In genomic region chr11:100576256-100576655, GRCm38 (mm10) we compare ENCODE assay signal across 10 mouse cellular contexts. TPM values are rescaled to one million over a fixed set of nuclear protein-coding genes. Genes with fewer than 3 reads are reported as not detected.
A peak's percentile ranks its signal among the peaks of the same experiment; 100 is the strongest.
DNase-seq lines count a peak whose midpoint lies in the region; ATAC-seq and TF ChIP-seq lines count a peak whose summit lies in the region.
"Had no signal": no experiment of that assay in that cellular context is flagged by ENCODE, and none has a peak within 500 bp of the region (broad histone marks: within the 10 kb centered on the region; RNA-seq: fewer than 3 reads in every experiment).

No protein-coding gene starts in this region.

- H3K4me3 ChIP-seq in heart, embryonic 11.5 days (ENCODE audit: low read depth, low read length): no peak overlapping the region
- H3K4me3 ChIP-seq in thymus, adult 2 months (ENCODE audit: control insufficient read depth, insufficient read depth, low read length): peak overlapping the region; percentile 63
- H3K4me3 ChIP-seq in limb, embryonic 14.5 days (replicated peaks; ENCODE audit: low read length): no peak overlapping the region
- H3K4me3 ChIP-seq in stomach, embryonic 16.5 days (replicated peaks; ENCODE audit: low read length): no peak overlapping the region

- no peak overlapping the region for H3K4me2 ChIP-seq in heart, embryonic 11.5 days
- H3K4me2 ChIP-seq in limb, embryonic 14.5 days (replicated peaks; ENCODE audit: low read depth, low read length, severe bottlenecking): no peak overlapping the region
- peak overlapping the region; percentile 14; the same call in 1 of the 2 replicates for H3K4me2 ChIP-seq in stomach, embryonic 16.5 days (ENCODE audit: low read depth, low read length)

- no peak overlapping the region for H3K27ac ChIP-seq in heart, embryonic 11.5 days (ENCODE audit: low read depth, low read length)
- peak overlapping the region; percentile 94 for H3K27ac ChIP-seq in thymus, adult 2 months (ENCODE audit: control insufficient read depth, insufficient read depth, low read length)
- H3K27ac ChIP-seq in limb, embryonic 14.5 days (replicated peaks; ENCODE audit: low read depth, low read length): peak overlapping the region; percentile 20; the same call in 1 of the 2 replicates
- H3K27ac ChIP-seq in stomach, embryonic 16.5 days (ENCODE audit: low read length): no peak overlapping the region

- DNase-seq in heart, adult 11 months: peak; percentile 87
- no peak for DNase-seq in thymus, adult 2 months
- no peak for DNase-seq in thymus, postnatal 0 days (ENCODE audit: low spot score)
- no peak for DNase-seq in limb, embryonic 14.5 days (ENCODE audit: low spot score)
- no peak for DNase-seq in cerebellum, adult 11-12 months
- no peak for DNase-seq in adrenal gland, adult 8-10 months
- DNase-seq: kidney, adult 8-10 months had no signal

- ATAC-seq in heart, embryonic 11.5 days (replicated peaks; ENCODE audit: insufficient number of reproducible peaks, low FRiP score, low TSS enrichment): no peak
- no peak for ATAC-seq in limb, embryonic 14.5 days (ENCODE audit: low FRiP score, low read depth)
- no peak for ATAC-seq in stomach, embryonic 16.5 days (ENCODE audit: insufficient read depth, low FRiP score)

- no peak for TF ChIP-seq CTCF in thymus, adult 2 months (IDR thresholded peaks at IDR 0.05; ENCODE audit: borderline replicate concordance, control insufficient read depth, extremely low read depth, insufficient read depth, low read length, poor library complexity)

- H3K27me3 ChIP-seq in heart, embryonic 11.5 days (ENCODE audit: control insufficient read depth, insufficient read depth, low read length): peaks cover 10% of the 10 kb centered on the region
- no peaks in the 10 kb centered on the region for H3K27me3 ChIP-seq in thymus, adult 2 months (ENCODE audit: control insufficient read depth, insufficient read depth, low read length)
- 0 out of 2 replicates have a peak, but pooled peaks cover under 1% of the 10 kb centered on the region for H3K27me3 ChIP-seq in limb, embryonic 14.5 days (ENCODE audit: control insufficient read depth, insufficient read depth, low read length)
- no peaks in the 10 kb centered on the region for H3K27me3 ChIP-seq in stomach, embryonic 16.5 days (ENCODE audit: control insufficient read depth, insufficient read depth, low read length)

- no peak overlapping the region for H3K9ac ChIP-seq in heart, embryonic 11.5 days (ENCODE audit: low read depth, low read length)
- H3K9ac ChIP-seq in limb, embryonic 14.5 days (ENCODE audit: low read depth, low read length, severe bottlenecking): no peak overlapping the region
- no peak overlapping the region for H3K9ac ChIP-seq in stomach, embryonic 16.5 days (ENCODE audit: low read length)
- H3K9ac ChIP-seq: heart, embryonic 12.5 days had no signal

- WGBS in heart, embryonic 11.5 days (ENCODE audit: insufficient replicate concordance): 55% methylated on average over 21 of the region's 21 CpGs
- 94% methylated on average over 21 of the region's 21 CpGs for WGBS in thymus, adult 2 months
- 66% methylated on average over 21 of the region's 21 CpGs for WGBS in limb, embryonic 14.5 days
- WGBS in stomach, embryonic 16.5 days: 66% methylated on average over 21 of the region's 21 CpGs

- TF ChIP-seq POLR2A in thymus, adult 2 months (IDR thresholded peaks at IDR 0.05; ENCODE audit: control insufficient read depth, extremely low read depth, insufficient read depth, low read length, poor library complexity): no peak
- no peak for TF ChIP-seq POLR2A in limb, embryonic 14.5 days (IDR thresholded peaks at IDR 0.05; ENCODE audit: borderline replicate concordance, extremely low read depth, insufficient read depth, insufficient read length)

- H3K4me1 ChIP-seq in heart, embryonic 11.5 days (ENCODE audit: control insufficient read depth, insufficient read depth, low read length): peaks cover 8% of the 10 kb centered on the region
- H3K4me1 ChIP-seq in thymus, adult 2 months (replicated peaks; ENCODE audit: control insufficient read depth, insufficient read depth, low read length): peaks cover 64% of the 10 kb centered on the region
- H3K4me1 ChIP-seq in limb, embryonic 14.5 days (ENCODE audit: control insufficient read depth, insufficient read depth, low read length): no peaks in the 10 kb centered on the region
- H3K4me1 ChIP-seq in stomach, embryonic 16.5 days (ENCODE audit: control insufficient read depth, insufficient read depth, low read length): peaks cover 4% of the 10 kb centered on the region; the same call in 1 of the 2 replicates

- H3K36me3 ChIP-seq in heart, embryonic 11.5 days (ENCODE audit: control insufficient read depth, insufficient read depth, low read length): peaks cover 14% of the 10 kb centered on the region
- peaks cover 25% of the 10 kb centered on the region for H3K36me3 ChIP-seq in thymus, adult 2 months (ENCODE audit: control insufficient read depth, insufficient read depth, low read length)
- peaks cover 29% of the 10 kb centered on the region for H3K36me3 ChIP-seq in limb, embryonic 14.5 days (ENCODE audit: control insufficient read depth, insufficient read depth, low read length)
- H3K36me3 ChIP-seq in stomach, embryonic 16.5 days (ENCODE audit: control insufficient read depth, insufficient read depth, low read length): peaks cover 14% of the 10 kb centered on the region; the same call in 1 of the 2 replicates

- no peaks in the 10 kb centered on the region for H3K9me3 ChIP-seq in heart, embryonic 11.5 days (replicated peaks; ENCODE audit: control insufficient read depth, low read length)
- no peaks in the 10 kb centered on the region for H3K9me3 ChIP-seq in limb, embryonic 14.5 days (ENCODE audit: control insufficient read depth, low read length)
- no peaks in the 10 kb centered on the region for H3K9me3 ChIP-seq in stomach, embryonic 16.5 days (replicated peaks; ENCODE audit: control insufficient read depth, low read length)
- H3K9me3 ChIP-seq: heart, embryonic 12.5 days had no signal

RNA-seq across cellular contexts. Expression of gene Cnp, which starts 1.6 kb away (rescaled TPM):
- 15.7 and 19.0 TPM in 2 replicates for polyA plus RNA-seq in heart, embryonic 11.5 days (2014; fragmentation: Nextera tagmentation; extraction: Ambion mirVana)
- 138 and 153 TPM in 2 replicates for polyA plus RNA-seq in thymus, adult 2 months (2012; rRNA removed)
- 167 and 169 TPM in 2 replicates for polyA plus RNA-seq in thymus, postnatal 0 days (2015; fragmentation: Nextera tagmentation; extraction: Ambion mirVana)
- 15.9 and 17.0 TPM in 2 replicates for polyA plus RNA-seq in limb, embryonic 14.5 days (2012; rRNA removed)
- 21.3 and 26.0 TPM in 2 replicates for polyA plus RNA-seq in limb, embryonic 14.5 days (2014; fragmentation: Nextera tagmentation; extraction: Ambion mirVana)
- polyA plus RNA-seq in stomach, embryonic 16.5 days (2015; fragmentation: Nextera tagmentation; extraction: Ambion mirVana): 38.9 and 40.6 TPM in 2 replicates
- 10 to 100 TPM; 47.5 to 85.0 (median 71.9) TPM for total RNA-seq in adrenal gland, adult 8-10 months (2022)

RNA-seq across cellular contexts. Expression of gene Ttc25, which starts 30.8 kb away (rescaled TPM):
- 0.31 and 1.1 TPM in 2 replicates for polyA plus RNA-seq in heart, embryonic 11.5 days (2014; fragmentation: Nextera tagmentation; extraction: Ambion mirVana)
- 0.58 and 1.1 TPM in 2 replicates for polyA plus RNA-seq in thymus, adult 2 months (2012; rRNA removed)
- polyA plus RNA-seq in thymus, postnatal 0 days (2015; fragmentation: Nextera tagmentation; extraction: Ambion mirVana): 0.56 and 0.57 TPM in 2 replicates
- polyA plus RNA-seq in limb, embryonic 14.5 days (2012; rRNA removed): 0.42 and 0.55 TPM in 2 replicates
- 0.14 and 0.40 TPM in 2 replicates for polyA plus RNA-seq in limb, embryonic 14.5 days (2014; fragmentation: Nextera tagmentation; extraction: Ambion mirVana)
- polyA plus RNA-seq in stomach, embryonic 16.5 days (2015; fragmentation: Nextera tagmentation; extraction: Ambion mirVana): 0.40 and 0.60 TPM in 2 replicates
- 1 to 10 TPM; 4.4 to 6.4 (median 5.4) TPM for total RNA-seq in adrenal gland, adult 8-10 months (2022)

RNA-seq across cellular contexts. Expression of gene Nkiras2, which starts 42.8 kb away (rescaled TPM):
- 65.4 and 66.9 TPM in 2 replicates for polyA plus RNA-seq in heart, embryonic 11.5 days (2014; fragmentation: Nextera tagmentation; extraction: Ambion mirVana)
- 64.6 and 68.4 TPM in 2 replicates for polyA plus RNA-seq in thymus, adult 2 months (2012; rRNA removed)
- 39.7 and 41.2 TPM in 2 replicates for polyA plus RNA-seq in thymus, postnatal 0 days (2015; fragmentation: Nextera tagmentation; extraction: Ambion mirVana)
- 68.7 and 90.5 TPM in 2 replicates for polyA plus RNA-seq in limb, embryonic 14.5 days (2012; rRNA removed)
- 76.4 and 82.9 TPM in 2 replicates for polyA plus RNA-seq in limb, embryonic 14.5 days (2014; fragmentation: Nextera tagmentation; extraction: Ambion mirVana)
- 60.7 and 67.1 TPM in 2 replicates for polyA plus RNA-seq in stomach, embryonic 16.5 days (2015; fragmentation: Nextera tagmentation; extraction: Ambion mirVana)
- 10 to 100 TPM; 34.3 to 37.3 (median 36.7) TPM for total RNA-seq in adrenal gland, adult 8-10 months (2022)

RNA-seq across cellular contexts. Expression of gene Dnajc7, which starts 43.7 kb away (rescaled TPM):
- polyA plus RNA-seq in heart, embryonic 11.5 days (2014; fragmentation: Nextera tagmentation; extraction: Ambion mirVana): 69.4 and 85.1 TPM in 2 replicates
- polyA plus RNA-seq in thymus, adult 2 months (2012; rRNA removed): 99.8 and 110 TPM in 2 replicates
- 191 and 202 TPM in 2 replicates for polyA plus RNA-seq in thymus, postnatal 0 days (2015; fragmentation: Nextera tagmentation; extraction: Ambion mirVana)
- 179 and 225 TPM in 2 replicates for polyA plus RNA-seq in limb, embryonic 14.5 days (2012; rRNA removed)
- polyA plus RNA-seq in limb, embryonic 14.5 days (2014; fragmentation: Nextera tagmentation; extraction: Ambion mirVana): 73.3 and 74.1 TPM in 2 replicates
- polyA plus RNA-seq in stomach, embryonic 16.5 days (2015; fragmentation: Nextera tagmentation; extraction: Ambion mirVana): 209 and 214 TPM in 2 replicates
- 100 to 1,000 TPM; 204 to 279 (median 249) TPM for total RNA-seq in adrenal gland, adult 8-10 months (2022)

RNA-seq across cellular contexts. Expression of gene Acly, which starts 48.5 kb away (rescaled TPM):
- polyA plus RNA-seq in heart, embryonic 11.5 days (2014; fragmentation: Nextera tagmentation; extraction: Ambion mirVana): 76.6 and 93.9 TPM in 2 replicates
- polyA plus RNA-seq in thymus, adult 2 months (2012; rRNA removed): 150 and 214 TPM in 2 replicates
- 99.2 and 109 TPM in 2 replicates for polyA plus RNA-seq in thymus, postnatal 0 days (2015; fragmentation: Nextera tagmentation; extraction: Ambion mirVana)
- polyA plus RNA-seq in limb, embryonic 14.5 days (2012; rRNA removed): 108 and 118 TPM in 2 replicates
- polyA plus RNA-seq in limb, embryonic 14.5 days (2014; fragmentation: Nextera tagmentation; extraction: Ambion mirVana): 156 and 159 TPM in 2 replicates
- polyA plus RNA-seq in stomach, embryonic 16.5 days (2015; fragmentation: Nextera tagmentation; extraction: Ambion mirVana): 178 and 192 TPM in 2 replicates
- 1,000 to 10,000 TPM; 1,202 to 1,723 (median 1,362) TPM for total RNA-seq in adrenal gland, adult 8-10 months (2022)

Comparison
In these comparisons a context has a peak if more than half of its experiments do, and no peak if none do; other contexts are left out.
1. H3K27ac ChIP-seq: peak in thymus, adult 2 months (single experiment) and limb, embryonic 14.5 days (single experiment); none in heart, embryonic 11.5 days (single experiment) and stomach, embryonic 16.5 days (single experiment).